Mouse (Mus musculus): ENCODE results near the gene Dock9. TPM values are rescaled to one million over a fixed set of nuclear protein-coding genes. Genes with fewer than 3 reads are reported as not detected.

Gene Dock9
- polyA plus RNA-seq, 1 experiment from 2014 or later: 4.4 TPM

DNA sequence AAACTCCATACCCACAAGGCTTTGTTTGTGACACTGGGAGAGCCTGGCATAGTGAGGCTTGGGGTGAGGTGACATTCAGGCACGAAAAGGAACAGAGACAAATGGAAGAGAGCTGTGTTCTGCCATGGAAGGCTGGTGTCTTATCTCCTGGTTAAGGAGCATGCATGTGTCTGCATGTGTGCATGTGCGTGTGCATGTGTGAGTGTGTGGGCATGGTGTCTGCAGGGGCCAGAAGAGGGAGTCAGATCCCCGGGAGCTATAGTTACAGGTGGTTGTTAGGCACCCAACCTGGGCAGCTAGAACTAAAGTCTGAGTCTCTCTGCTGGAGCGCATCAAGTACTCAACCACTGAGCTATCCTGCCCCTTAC is 83.8 kb downstream of the Dock9 start:
- Histone ChIP-seq H3K4me2 (no peak overlapping the region), H3K9me3 (replicated peaks) (no peaks in the 10 kb centered on the region), H3K36me3 (no peaks in the 10 kb centered on the region), H3K27me3 (peaks cover 9% of the 10 kb centered on the region), H3K4me3 (no peak overlapping the region), H3K4me1 (replicated peaks) (peaks cover 24% of the 10 kb centered on the region), H3K9ac (no peak overlapping the region), H3K27ac (no peak overlapping the region)
- WGBS: 61% methylated on average over 4 of the region's 4 CpGs
- ATAC-seq (replicated peaks; ENCODE audit: insufficient number of reproducible peaks, insufficient read depth, low FRiP score, low read depth): no peak

GRCm38 (mm10) chr14:121713166-121713829 is 84.3 kb downstream of the Dock9 start:
- Histone ChIP-seq H3K36me3 (no peaks in the 10 kb centered on the region), H3K4me3 (no peak overlapping the region), H3K9ac (no peak overlapping the region), H3K4me2 (no peak overlapping the region), H3K27ac (no peak overlapping the region), H3K27me3 (peaks cover 7% of the 10 kb centered on the region), H3K4me1 (replicated peaks) (peaks cover 24% of the 10 kb centered on the region), H3K9me3 (replicated peaks) (no peaks in the 10 kb centered on the region)
- ATAC-seq (replicated peaks; ENCODE audit: insufficient number of reproducible peaks, insufficient read depth, low FRiP score, low read depth): 0 out of 2 replicates have a peak, but pooled peaks have one; percentile 28
- 31% methylated on average over 7 of the region's 7 CpGs for WGBS

DNA sequence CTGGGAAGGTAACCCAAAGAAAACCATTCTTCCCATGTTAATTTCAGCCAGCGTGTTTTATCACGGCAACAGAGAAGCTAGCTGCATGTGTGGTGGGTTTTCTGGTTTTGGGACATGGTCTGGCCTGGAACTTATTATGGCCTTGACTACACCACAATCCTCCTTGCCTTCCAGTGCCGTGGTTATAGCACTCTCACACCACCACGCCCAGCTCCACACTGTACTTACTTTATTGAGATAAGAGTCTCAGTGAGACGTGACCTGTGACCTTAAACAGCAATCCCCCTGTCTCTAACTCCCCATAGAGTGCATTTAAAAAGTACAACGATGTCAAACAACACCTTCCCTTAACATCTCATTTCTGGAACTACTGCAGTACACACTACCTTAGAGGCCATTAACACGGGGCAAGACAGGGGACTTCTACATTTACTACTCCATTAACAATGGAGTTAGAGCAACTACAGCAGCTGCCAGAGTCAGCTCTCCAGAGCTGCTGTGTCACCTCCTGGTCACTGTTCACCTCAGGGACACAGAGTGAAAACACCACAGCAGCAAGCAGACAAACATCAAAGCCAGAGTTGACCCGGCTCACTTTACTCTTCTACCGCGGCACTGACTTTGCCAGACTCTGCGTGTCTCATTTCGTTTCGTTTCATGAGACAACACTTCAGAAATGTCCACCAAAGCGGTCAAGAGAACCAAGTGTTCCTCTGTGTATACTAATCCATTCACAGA is 86.4 kb downstream of the Dock9 start:
- WGBS: 47% methylated on average over 14 of the region's 14 CpGs
- H3K27ac ChIP-seq: no peak overlapping the region
- H3K36me3 ChIP-seq: no peaks in the 10 kb centered on the region
- no peak overlapping the region for H3K9ac ChIP-seq
- peaks cover 24% of the 10 kb centered on the region for H3K4me1 ChIP-seq (replicated peaks)
- ATAC-seq (replicated peaks; ENCODE audit: insufficient number of reproducible peaks, insufficient read depth, low FRiP score, low read depth): no peak
- no peak overlapping the region for H3K4me2 ChIP-seq
- no peak overlapping the region for H3K4me3 ChIP-seq
- no peaks in the 10 kb centered on the region for H3K9me3 ChIP-seq (replicated peaks)
- no peaks in the 10 kb centered on the region for H3K27me3 ChIP-seq

DNA sequence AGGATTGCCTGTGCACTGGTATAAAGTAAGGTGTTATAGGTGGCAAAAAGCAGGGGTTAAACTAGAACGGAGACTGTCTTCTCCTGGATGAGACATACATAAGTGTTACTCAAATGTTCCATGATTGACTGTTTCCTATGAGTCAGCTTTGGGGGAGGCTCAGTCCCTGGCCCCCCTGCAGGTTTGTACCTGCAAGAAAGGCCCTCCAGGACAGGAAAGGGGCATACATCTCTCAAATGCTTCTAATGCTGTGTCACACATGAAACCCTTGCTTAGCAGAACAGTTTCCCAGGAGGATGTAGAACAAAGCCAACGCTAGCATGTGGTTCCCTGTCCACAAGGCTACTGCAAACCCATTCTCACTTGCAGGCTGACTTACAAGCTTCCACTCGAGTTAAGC is 87.5 kb downstream of the Dock9 start:
- Histone ChIP-seq H3K27me3 (no peaks in the 10 kb centered on the region), H3K27ac (no peak overlapping the region), H3K4me1 (replicated peaks) (peaks cover 24% of the 10 kb centered on the region), H3K9me3 (replicated peaks) (no peaks in the 10 kb centered on the region), H3K4me2 (no peak overlapping the region), H3K4me3 (no peak overlapping the region), H3K9ac (no peak overlapping the region), H3K36me3 (no peaks in the 10 kb centered on the region)
- WGBS: 60% methylated on average over 3 of the region's 3 CpGs
- ATAC-seq (replicated peaks; ENCODE audit: insufficient number of reproducible peaks, insufficient read depth, low FRiP score, low read depth): no peak

DNA sequence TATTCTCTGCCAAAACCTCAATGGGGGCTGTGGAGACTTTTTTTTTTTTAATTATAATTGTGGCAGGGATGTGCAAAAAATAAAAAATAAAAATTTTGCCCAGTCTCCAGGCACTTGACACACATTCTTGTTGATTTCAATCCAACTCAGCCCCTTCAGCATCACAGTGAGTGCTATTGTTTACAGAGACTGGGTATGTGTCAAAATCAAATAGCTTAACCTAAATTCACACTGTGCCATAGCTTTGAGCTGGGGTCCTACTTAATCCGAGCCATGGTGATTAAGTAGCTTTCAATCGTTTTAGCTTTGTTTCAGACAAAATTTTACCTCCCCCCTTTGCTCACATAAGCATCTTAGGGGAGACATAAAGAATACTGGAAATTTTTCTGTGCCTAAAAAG is 89.4 kb downstream of the Dock9 start:
- Histone ChIP-seq H3K27ac (no peak overlapping the region), H3K36me3 (no peaks in the 10 kb centered on the region), H3K27me3 (no peaks in the 10 kb centered on the region), H3K9me3 (replicated peaks) (no peaks in the 10 kb centered on the region), H3K4me1 (replicated peaks) (peaks cover 13% of the 10 kb centered on the region), H3K4me3 (no peak overlapping the region), H3K9ac (no peak overlapping the region), H3K4me2 (no peak overlapping the region)
- no peak for ATAC-seq (replicated peaks; ENCODE audit: insufficient number of reproducible peaks, insufficient read depth, low FRiP score, low read depth)
- WGBS: 47% methylated on average over 2 of the region's 2 CpGs

- Histone ChIP-seq H3K27me3 (no peaks in the 10 kb centered on the region), H3K4me1 (replicated peaks) (peaks cover 8% of the 10 kb centered on the region), H3K4me2 (no peak overlapping the region), H3K36me3 (no peaks in the 10 kb centered on the region), H3K4me3 (no peak overlapping the region), H3K27ac (no peak overlapping the region), H3K9me3 (replicated peaks) (no peaks in the 10 kb centered on the region), H3K9ac (no peak overlapping the region)
- ATAC-seq (replicated peaks; ENCODE audit: insufficient number of reproducible peaks, insufficient read depth, low FRiP score, low read depth): no peak
- WGBS: 50% methylated on average over 3 of the region's 3 CpGs
These were observed 91.1 kb downstream of the Dock9 start for GRCm38 (mm10) chr14:121706482-121706901.

GRCm38 (mm10) chr14:121705644-121706043 is 92.0 kb downstream of the Dock9 start:
- Histone ChIP-seq H3K27ac (no peak overlapping the region), H3K9me3 (replicated peaks) (no peaks in the 10 kb centered on the region), H3K4me3 (no peak overlapping the region), H3K4me1 (replicated peaks) (no peaks in the 10 kb centered on the region), H3K9ac (no peak overlapping the region), H3K36me3 (no peaks in the 10 kb centered on the region), H3K4me2 (no peak overlapping the region), H3K27me3 (no peaks in the 10 kb centered on the region)
- 63% methylated on average over 5 of the region's 5 CpGs for WGBS
- ATAC-seq (replicated peaks; ENCODE audit: insufficient number of reproducible peaks, insufficient read depth, low FRiP score, low read depth): no peak

- Histone ChIP-seq H3K4me3 (no peak overlapping the region), H3K9me3 (replicated peaks) (no peaks in the 10 kb centered on the region), H3K36me3 (no peaks in the 10 kb centered on the region), H3K27me3 (no peaks in the 10 kb centered on the region), H3K9ac (no peak overlapping the region), H3K27ac (peak overlapping the region; percentile 50; the same call in 1 of the 2 replicates), H3K4me1 (replicated peaks) (peaks cover 10% of the 10 kb centered on the region), H3K4me2 (no peak overlapping the region)
- ATAC-seq (replicated peaks; ENCODE audit: insufficient number of reproducible peaks, insufficient read depth, low FRiP score, low read depth): 0 out of 2 replicates have a peak, but pooled peaks have one; percentile 13
- 30% methylated on average over 4 of the region's 4 CpGs for WGBS
These were observed 95.1 kb downstream of the Dock9 start for GRCm38 (mm10) chr14:121702534-121702933.

- Histone ChIP-seq H3K9me3 (replicated peaks) (no peaks in the 10 kb centered on the region), H3K27me3 (no peaks in the 10 kb centered on the region), H3K36me3 (no peaks in the 10 kb centered on the region), H3K4me1 (replicated peaks) (peaks cover 12% of the 10 kb centered on the region), H3K27ac (no peak overlapping the region), H3K4me2 (no peak overlapping the region), H3K4me3 (no peak overlapping the region), H3K9ac (no peak overlapping the region)
- 64% methylated on average over 1 of the region's 1 CpGs for WGBS
- ATAC-seq (replicated peaks; ENCODE audit: insufficient number of reproducible peaks, insufficient read depth, low FRiP score, low read depth): no peak
These were observed 97.6 kb downstream of the Dock9 start for GRCm38 (mm10) chr14:121700013-121700412.

- WGBS: 28% methylated on average over 7 of the region's 7 CpGs
These were observed 99.1 kb downstream of the Dock9 start for GRCm38 (mm10) chr14:121698620-121698950.

DNA sequence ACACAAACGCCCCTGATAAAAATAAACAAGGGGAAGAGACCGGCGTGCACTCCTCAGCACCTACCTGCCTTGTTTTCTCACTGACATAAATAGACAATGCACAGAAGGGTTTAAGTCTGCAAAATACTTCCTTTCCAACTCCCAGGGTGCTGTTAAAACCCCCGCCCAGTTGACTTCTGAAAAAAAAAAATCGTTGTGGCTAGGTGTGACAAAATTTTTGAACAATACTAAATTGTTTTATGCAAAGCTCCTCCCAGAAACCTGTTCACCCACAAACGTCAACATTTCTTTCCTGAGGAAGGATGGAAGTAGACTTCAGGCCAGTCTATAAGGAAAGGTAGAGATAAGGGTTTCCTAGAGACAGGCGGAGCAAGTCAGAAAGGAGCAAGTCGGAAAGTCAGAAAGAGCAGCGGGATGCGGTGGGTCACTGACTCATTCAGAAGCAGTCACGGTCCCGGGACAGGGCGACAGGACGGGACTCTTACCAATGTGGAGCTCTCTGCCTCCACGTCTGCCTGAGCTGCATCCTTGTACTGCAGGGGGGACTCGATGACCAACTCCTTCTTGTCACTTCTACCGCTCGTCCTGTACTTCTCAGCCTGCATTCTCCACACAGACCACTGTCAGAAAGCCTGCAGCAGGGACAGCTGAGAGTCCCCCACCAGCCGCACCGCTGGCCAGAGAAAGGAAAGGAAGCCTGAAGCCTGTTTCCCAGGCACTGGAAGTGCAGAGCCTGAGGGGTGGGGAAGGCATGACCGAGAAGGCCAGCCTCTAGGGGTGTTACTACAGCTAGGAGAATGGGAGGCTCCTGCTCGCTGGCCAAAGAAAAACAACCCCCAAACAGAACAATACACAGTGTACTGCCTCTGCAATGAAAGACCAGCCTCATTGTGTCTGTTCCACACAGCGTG is 99.7 kb downstream of the Dock9 start:
- Histone ChIP-seq H3K36me3 (no peaks in the 10 kb centered on the region), H3K27me3 (no peaks in the 10 kb centered on the region), H3K9me3 (replicated peaks) (no peaks in the 10 kb centered on the region), H3K9ac (peak overlapping the region; percentile 49), H3K4me2 (peak overlapping the region; percentile 69), H3K4me3 (peak overlapping the region; percentile 48), H3K27ac (peak overlapping the region; percentile 80), H3K4me1 (replicated peaks) (peaks cover 12% of the 10 kb centered on the region)
- WGBS: 10% methylated on average over 23 of the region's 23 CpGs
- peak; percentile 80 for ATAC-seq (replicated peaks; ENCODE audit: insufficient number of reproducible peaks, insufficient read depth, low FRiP score, low read depth)

More at GRCm38 (mm10) chr14:121698620-121698950, 99.1 kb downstream of the Dock9 start:
- Histone ChIP-seq H3K27ac (peak overlapping the region; percentile 80), H3K27me3 (no peaks in the 10 kb centered on the region), H3K9ac (no peak overlapping the region), H3K9me3 (replicated peaks) (no peaks in the 10 kb centered on the region), H3K4me2 (peak overlapping the region; percentile 69), H3K36me3 (no peaks in the 10 kb centered on the region), H3K4me1 (replicated peaks) (peaks cover 12% of the 10 kb centered on the region), H3K4me3 (peak overlapping the region; percentile 48)
- ATAC-seq (replicated peaks; ENCODE audit: insufficient number of reproducible peaks, insufficient read depth, low FRiP score, low read depth): no peak

Measured in heart, embryonic 15.5 days (tissue).